Mouse (Mus musculus): Measurements from ENCODE around the gene Kif5c.

Kif5c gene

GRCm38 (mm10) chr2:49719854-49720253, 100.8 kb downstream of the Kif5c start:
- no peak for DNase-seq (ENCODE audit: low spot score in 2 of 2)

DNA sequence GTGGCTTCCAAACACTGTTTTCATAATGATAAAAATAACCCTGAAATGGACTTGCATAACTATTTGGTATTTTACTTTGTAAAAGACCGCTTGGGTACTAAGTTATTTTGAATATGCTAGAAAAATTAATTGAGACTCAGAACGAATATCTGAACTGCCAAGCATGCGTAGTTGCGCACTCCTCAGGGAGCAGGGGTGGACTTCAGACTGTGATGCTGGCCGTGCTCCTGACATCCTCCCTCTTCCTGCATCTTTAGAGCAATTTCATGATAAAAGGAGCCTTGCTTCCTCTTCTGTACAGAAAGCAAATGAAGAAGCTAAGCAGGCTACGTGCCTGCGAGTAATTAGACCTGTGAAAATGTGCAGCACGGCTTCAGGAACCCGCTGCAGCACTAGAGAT, 101.2 kb downstream of the Kif5c start:
- no peak for DNase-seq (ENCODE audit: low spot score in 2 of 2)

GRCm38 (mm10) chr2:49722331-49722730, 103.2 kb downstream of the Kif5c start:
- no peak for DNase-seq (ENCODE audit: low spot score in 2 of 2)

- DNase-seq (ENCODE audit: low spot score in 2 of 2): no peak
These were observed 103.9 kb downstream of the Kif5c start for GRCm38 (mm10) chr2:49722983-49723382.

GRCm38 (mm10) chr2:49726672-49727071, 107.6 kb downstream of the Kif5c start:
- DNase-seq (ENCODE audit: low spot score in 2 of 2): no peak

GRCm38 (mm10) chr2:49727199-49727598, 108.1 kb downstream of the Kif5c start:
- peak; percentile 55 to 63 for DNase-seq (ENCODE audit: low spot score in 2 of 2)

DNA sequence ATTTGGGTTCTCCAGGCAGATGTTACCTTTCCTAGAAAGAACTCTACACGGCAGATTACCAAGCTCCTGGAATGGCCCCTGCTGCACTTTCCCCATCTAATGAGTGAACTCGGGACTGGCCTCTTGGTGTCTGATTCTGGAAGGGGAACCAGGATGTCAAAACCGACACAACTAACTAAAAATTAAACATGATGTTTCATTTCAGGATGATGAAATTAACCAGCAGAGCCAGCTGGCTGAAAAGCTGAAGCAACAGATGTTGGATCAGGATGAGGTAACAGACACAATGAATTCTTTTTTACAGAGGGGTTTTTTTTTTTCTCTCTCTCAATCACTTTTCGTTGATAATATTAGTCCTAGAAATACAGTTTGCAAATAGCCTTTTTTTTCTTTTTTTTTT, 108.6 kb downstream of the Kif5c start:
- no peak for DNase-seq (ENCODE audit: low spot score in 2 of 2)

DNA sequence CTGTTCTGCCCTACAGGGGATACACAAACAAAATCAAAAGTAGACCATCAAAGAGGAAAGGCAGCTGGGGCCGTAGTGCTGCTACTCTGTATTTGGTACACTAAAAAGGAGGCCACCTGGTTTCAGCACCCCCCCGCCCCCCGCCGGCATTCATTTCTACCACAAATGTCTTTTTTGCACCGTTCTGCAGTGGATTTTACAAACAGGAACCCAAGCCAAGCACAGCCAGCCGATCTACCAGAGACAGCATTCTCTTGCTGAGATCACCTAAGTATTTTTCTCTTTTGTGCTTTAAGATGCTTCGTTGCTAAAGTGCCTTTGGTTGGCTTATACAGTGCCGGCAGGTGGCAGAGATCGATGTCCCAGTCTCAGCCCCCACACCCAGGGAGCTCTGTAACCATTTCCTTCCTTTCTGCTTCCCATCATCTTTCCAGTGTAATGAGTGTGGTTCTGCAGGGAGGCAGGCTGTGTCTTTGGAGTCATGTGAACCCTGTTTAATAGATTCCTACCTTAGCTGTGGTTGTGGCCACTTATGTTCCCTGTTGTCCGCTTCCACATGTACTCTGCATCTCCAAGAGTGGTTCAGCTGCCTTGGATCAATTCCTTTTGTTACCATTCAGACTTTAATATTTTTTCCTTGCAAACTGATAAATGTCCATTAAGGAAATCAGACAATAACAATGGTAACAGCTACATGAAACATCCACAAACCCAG, 110.0 kb downstream of the Kif5c start:
- DNase-seq (ENCODE audit: low spot score in 2 of 2): no peak

DNA sequence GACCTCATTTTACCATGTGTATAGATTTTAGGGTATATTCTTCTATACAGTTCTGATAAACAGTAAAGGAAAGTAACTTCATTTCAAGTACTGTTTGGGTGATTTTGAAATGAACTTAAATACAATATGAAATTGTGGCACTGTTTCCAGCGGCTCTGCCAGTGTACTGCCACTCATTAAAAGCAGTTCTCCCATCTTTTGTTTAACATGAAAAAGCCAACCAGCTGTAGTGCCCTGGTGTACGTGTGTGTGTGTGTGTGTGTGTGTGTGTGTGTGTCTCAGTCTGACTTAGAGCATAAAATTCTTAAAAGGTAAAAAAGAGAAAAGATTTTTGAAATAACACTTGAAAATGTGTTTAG, 110.5 kb downstream of the Kif5c start:
- no peak for DNase-seq (ENCODE audit: low spot score in 2 of 2)

DNA sequence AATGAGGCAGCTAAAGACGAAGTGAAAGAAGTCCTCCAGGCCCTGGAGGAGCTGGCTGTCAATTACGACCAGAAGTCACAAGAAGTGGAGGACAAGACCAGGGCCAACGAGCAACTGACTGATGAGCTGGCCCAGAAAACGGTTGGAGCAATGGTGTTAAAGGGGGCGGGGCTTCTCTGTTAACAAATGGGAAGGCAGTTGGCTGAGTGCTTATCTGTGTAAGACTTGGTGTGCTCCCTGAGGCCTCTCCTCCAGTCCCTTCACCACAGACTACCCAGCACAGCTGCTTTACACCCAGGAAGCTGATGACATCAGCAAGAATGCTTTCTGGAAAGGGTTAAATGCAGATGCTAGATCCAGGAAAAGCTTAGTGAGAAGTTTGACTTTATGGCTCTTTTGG, 111.1 kb downstream of the Kif5c start:
- DNase-seq (ENCODE audit: low spot score in 2 of 2): no peak

GRCm38 (mm10) chr2:49732745-49733655, 113.9 kb downstream of the Kif5c start:
- DNase-seq (ENCODE audit: low spot score in 2 of 2): no peak

DNA sequence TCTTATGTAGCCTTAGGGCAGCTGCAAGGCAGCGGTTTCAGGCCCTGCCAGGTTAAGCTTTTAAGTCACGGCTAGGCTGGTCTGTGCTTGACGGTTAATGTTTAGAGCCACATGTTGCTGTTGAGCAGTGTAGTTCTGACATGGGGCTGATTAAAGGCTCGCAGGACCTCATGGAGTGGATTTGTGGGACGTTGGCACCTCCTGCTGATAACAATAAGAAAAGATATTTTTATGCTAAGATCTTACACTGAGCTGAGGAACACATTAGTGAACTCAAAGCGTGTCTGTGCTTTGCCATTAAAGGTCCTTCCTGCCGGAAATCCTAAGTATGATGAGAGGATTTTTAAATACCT, 114.5 kb downstream of the Kif5c start:
- no peak for DNase-seq (ENCODE audit: low spot score in 2 of 2)

DNA sequence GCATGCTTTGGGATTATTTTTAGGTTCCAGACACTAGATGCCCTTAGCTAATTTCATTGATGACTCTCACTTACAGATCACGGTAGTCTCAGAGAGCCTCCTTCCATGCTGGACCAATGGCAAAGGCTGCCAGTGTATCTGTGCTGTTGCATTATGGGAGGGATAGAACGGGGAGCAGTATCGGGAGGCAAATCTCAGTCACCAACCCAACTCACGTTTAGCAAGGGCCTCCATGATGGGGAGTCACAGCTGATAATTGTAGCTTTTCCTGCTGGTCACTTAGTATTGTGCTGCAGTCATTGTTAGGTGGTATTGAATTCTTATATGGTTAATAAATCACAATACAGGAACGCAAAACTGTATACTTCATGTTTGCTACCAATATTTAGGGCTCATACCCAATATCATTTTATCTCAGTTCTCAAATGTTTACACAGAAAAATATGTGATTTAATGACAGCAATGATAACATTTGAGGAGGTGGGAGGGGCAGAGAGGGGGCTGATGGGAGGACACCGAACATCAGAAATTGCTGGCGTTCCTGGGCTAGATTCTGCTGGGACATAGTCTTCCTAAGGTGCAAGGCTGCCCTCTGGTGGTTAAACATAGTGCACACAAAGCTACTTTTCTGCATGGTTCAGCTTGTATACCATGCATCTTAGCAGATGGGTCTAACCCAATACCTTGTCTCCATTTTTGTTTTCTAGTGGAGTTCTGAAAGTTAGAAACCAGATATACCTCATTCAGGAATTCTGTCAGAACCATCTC, 115.1 kb downstream of the Kif5c start:
- DNase-seq (ENCODE audit: low spot score in 2 of 2): peak; percentile 47 to 73

- no peak for DNase-seq (ENCODE audit: low spot score in 2 of 2)
These were observed 116.3 kb downstream of the Kif5c start for GRCm38 (mm10) chr2:49735386-49735785.

DNA sequence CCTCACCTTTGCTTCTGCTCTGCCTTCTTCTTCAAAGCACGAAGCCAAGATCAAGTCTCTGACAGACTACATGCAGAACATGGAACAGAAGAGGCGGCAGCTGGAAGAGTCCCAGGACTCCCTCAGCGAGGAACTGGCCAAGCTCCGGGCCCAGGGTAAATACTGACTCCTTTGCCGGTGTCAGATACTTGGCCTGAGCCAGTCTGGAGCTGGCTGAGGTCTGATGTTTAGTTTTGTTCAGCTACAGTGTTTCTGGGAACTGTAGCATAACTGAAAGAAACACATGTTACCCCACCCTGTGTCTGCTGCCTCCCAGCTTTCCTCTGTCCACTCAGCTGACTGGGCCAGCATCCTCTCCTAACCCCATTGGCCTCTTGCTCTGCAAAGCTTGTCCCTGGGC, 119.9 kb downstream of the Kif5c start:
- DNase-seq (ENCODE audit: low spot score in 2 of 2): peak in 1 of 2 experiments; percentile 45

- no peak for DNase-seq (ENCODE audit: low spot score in 2 of 2)
These were observed 121.9 kb downstream of the Kif5c start for GRCm38 (mm10) chr2:49741026-49741425.

GRCm38 (mm10) chr2:49741895-49742734, 123.0 kb downstream of the Kif5c start:
- DNase-seq (ENCODE audit: low spot score in 2 of 2): no peak

DNA sequence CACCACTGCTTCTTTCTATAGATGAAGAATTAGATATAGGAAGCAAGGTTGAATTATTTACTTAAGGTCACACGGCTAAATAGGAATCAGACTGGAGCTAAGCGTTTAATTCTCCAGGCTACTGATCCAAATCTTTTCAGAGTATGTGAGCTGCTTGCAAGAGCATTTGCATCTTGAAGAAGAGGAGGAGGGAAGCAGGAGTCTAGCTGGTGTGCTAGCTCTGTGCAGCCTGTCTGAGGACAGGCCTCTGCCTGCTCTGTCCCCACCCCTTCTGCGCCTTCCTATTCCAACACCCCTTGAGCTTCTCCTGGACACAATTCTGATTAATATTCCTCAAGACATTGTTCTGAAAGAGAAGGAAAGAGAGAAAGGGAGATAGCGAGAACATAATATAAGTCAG, 123.8 kb downstream of the Kif5c start:
- DNase-seq (ENCODE audit: low spot score in 2 of 2): no peak

- DNase-seq (ENCODE audit: low spot score in 2 of 2): no peak
These were observed 124.7 kb downstream of the Kif5c start for GRCm38 (mm10) chr2:49743775-49744174.

DNA sequence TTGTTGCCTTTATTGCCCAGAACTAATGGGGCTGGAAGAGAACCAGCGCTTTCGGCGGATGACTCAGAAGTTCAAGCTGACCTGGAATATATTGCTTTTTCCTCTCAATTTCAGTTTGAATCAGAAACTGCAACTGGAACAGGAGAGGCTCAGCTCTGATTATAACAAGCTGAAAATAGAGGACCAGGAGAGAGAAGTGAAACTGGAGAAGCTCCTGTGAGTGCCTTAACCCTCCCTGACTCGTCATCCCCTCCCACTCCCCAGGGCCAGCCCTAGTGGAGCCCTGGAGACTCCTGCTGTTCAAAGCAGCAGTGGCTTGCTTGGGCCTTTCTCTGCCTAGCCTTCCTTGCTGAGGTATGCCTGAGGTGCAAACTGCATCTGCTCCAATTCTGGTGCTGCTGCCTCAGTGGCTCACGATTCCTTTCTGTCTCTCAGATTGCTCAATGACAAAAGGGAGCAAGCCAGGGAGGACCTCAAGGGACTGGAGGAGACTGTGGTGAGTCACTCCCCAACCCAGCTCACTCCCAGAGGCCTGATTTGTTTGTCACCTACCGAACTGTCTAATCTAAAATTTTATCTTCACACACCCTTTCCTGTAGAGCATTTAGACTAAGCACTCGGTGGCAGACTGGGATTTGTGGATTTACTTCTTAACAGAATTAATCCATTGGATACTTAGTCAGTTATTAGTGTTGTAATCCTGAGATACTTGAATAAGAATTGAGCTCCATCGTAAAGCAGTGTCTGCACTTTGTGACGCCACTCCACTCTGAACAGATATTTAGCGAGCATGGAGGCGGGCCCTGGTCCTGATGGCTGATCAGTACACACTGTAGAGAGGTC, 125.4 kb downstream of the Kif5c start:
- no peak for DNase-seq (ENCODE audit: low spot score in 2 of 2)
